Mouse (Mus musculus) kidney, adult 2 months (tissue): ENCODE measurements around the gene Gabpb1. TPM values are rescaled to one million over a fixed set of nuclear protein-coding genes. Genes with fewer than 3 reads are reported as not detected.

Experiments
- DNase-seq: peaks from one replicate; pipeline ENCODE4 v3.0.0; 2021
- H3K27ac ChIP-seq: fragments of 200-500 bp; 2 replicates; pipeline ENCODE4 v1.5.1; 2012; ENCODE audit warnings: low read depth, low read length, control low read depth, inconsistent platforms; ENCODE audit not compliant: insufficient read depth
- H3K27me3 ChIP-seq: fragments of 200-500 bp; replicated peaks from 2 replicates; pipeline ENCODE4 v1.6.1; 2012; ENCODE audit warnings: mild to moderate bottlenecking, moderate library complexity, low read length, inconsistent platforms; ENCODE audit not compliant: control insufficient read depth, insufficient read depth
- H3K36me3 ChIP-seq: fragments of 200-500 bp; 2 replicates; pipeline ENCODE4 v1.6.1; 2012; ENCODE audit warnings: mild to moderate bottlenecking, moderate library complexity, low read length, inconsistent platforms; ENCODE audit not compliant: control insufficient read depth, insufficient read depth
- H3K4me1 ChIP-seq: fragments of 200-500 bp; 2 replicates; pipeline ENCODE4 v1.6.1; 2011; ENCODE audit warnings: low read length; ENCODE audit not compliant: control insufficient read depth, insufficient read depth
- H3K4me3 ChIP-seq: fragments of 200-500 bp; 2 replicates; pipeline ENCODE4 v1.5.1; 2011; ENCODE audit warnings: mild to moderate bottlenecking, low read depth, low read length, control low read depth; ENCODE audit not compliant: insufficient read depth
- CTCF ChIP-seq: fragments of 200-500 bp; conservative IDR thresholded peaks from 2 replicates; pipeline ENCODE4 v1.5.1; 2011; ENCODE audit warnings: low read depth, mild to moderate bottlenecking, control low read depth, low read length, moderate library complexity, mixed read lengths; ENCODE audit not compliant: insufficient read depth, insufficient read length
- POLR2A ChIP-seq: fragments of 200-500 bp; IDR thresholded peaks from one replicate; pipeline ENCODE4 v1.6.1; 2011; ENCODE audit warnings: low read depth, low read length, control low read depth
- WGBS: fragments of 180-500 bp; shearing (Covaris S2); methylation state at CpG from one replicate; pipeline ENCODE4 v1.1.7; 2018; 5-methylcytosine and 5-hydroxymethylcytosine counted together
- polyA plus RNA-seq: library from polyadenylated mRNA; depleted of rRNA; stranded (reverse); fragments of >200 nt; gene quantifications from 2 replicates; pipeline ENCODE4 v1.2.3, GENCODE M21; 2012

The Gabpb1 gene
- polyA plus RNA-seq, 1 experiment: 11.1 TPM

DNA sequence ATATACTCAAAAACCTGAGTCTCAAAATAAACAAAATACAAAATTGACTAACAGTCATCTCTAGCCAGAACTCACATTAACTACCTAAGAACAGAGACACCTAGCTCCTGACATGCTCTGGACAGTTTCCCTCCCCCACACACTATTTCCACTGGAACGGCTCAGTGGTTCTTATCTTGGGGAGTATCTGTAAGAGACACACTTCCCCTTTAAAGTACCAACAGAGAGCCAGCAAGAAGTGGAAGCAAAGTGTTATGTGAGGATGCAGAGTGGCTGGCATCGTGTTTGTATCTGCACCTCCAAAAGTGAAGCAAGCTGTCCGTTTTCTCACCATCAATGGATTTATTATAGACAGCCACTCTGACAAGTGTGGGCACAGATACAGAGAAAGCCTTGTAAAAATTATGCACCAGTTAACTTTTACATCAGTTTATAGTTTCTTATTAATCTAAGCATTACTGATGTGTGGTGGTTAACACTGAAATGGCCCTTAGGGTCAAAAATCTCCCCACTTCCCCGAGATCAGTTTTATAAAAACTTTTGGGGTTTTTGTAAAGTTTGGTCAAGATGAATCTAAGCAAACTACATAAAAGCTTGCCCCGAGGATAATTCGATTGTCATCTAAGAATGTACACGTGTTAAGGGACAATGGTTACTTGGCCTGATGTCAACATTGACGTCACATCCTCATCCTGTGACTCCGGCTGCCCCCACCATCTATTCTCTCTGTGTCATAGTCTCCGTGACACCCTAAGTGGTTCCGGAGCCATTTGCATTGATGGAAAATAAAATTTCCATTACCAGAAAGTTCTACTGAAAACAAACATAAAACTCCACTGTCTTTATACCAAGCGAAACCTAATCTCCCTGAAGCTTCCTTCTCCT is 40.0 kb downstream of the Gabpb1 start:
- Histone ChIP-seq H3K27me3 (no peaks in the 10 kb centered on the region), H3K36me3 (no peaks in the 10 kb centered on the region), H3K4me3 (no peak overlapping the region), H3K27ac (no peak overlapping the region), H3K4me1 (peaks cover 5% of the 10 kb centered on the region; the same call in 1 of the 2 replicates)
- WGBS: 36% methylated on average over 12 of the region's 12 CpGs
- DNase-seq: peak; percentile 83
- no peak for TF ChIP-seq POLR2A
- no peak for TF ChIP-seq CTCF

- TF ChIP-seq POLR2A (no peak), CTCF (peak; percentile 49; the same call in 1 of the 2 replicates)
- H3K36me3 ChIP-seq: no peaks in the 10 kb centered on the region; the same call in 1 of the 2 replicates
- peak; percentile 71 for DNase-seq
- 62% methylated on average over 2 of the region's 2 CpGs for WGBS
- H3K27me3 ChIP-seq: no peaks in the 10 kb centered on the region
- no peak overlapping the region for H3K27ac ChIP-seq
- peaks cover 5% of the 10 kb centered on the region; the same call in 1 of the 2 replicates for H3K4me1 ChIP-seq
- no peak overlapping the region for H3K4me3 ChIP-seq
These were observed 43.0 kb downstream of the Gabpb1 start for GRCm38 (mm10) chr2:126633165-126633564.

- no peak overlapping the region for H3K4me3 ChIP-seq
- no peaks in the 10 kb centered on the region; the same call in 1 of the 2 replicates for H3K36me3 ChIP-seq
- WGBS: 92% methylated on average over 9 of the region's 9 CpGs
- DNase-seq: no peak
- no peaks in the 10 kb centered on the region; the same call in 1 of the 2 replicates for H3K4me1 ChIP-seq
- no peak overlapping the region for H3K27ac ChIP-seq
- H3K27me3 ChIP-seq: no peaks in the 10 kb centered on the region
- no peak for TF ChIP-seq CTCF
- no peak for TF ChIP-seq POLR2A
These were observed 47.6 kb downstream of the Gabpb1 start for GRCm38 (mm10) chr2:126628455-126628995.

GRCm38 (mm10) chr2:126623138-126623537 is 53.0 kb downstream of the Gabpb1 start:
- Histone ChIP-seq H3K36me3 (no peaks in the 10 kb centered on the region), H3K4me3 (no peak overlapping the region), H3K4me1 (no peaks in the 10 kb centered on the region), H3K27ac (no peak overlapping the region), H3K27me3 (no peaks in the 10 kb centered on the region)
- no peak for TF ChIP-seq CTCF
- no peak for TF ChIP-seq POLR2A
- no peak for DNase-seq

- peak; percentile 76 for DNase-seq
- Histone ChIP-seq H3K4me3 (no peak overlapping the region), H3K27ac (no peak overlapping the region), H3K27me3 (no peaks in the 10 kb centered on the region), H3K4me1 (no peaks in the 10 kb centered on the region), H3K36me3 (no peaks in the 10 kb centered on the region)
- no peak for TF ChIP-seq CTCF
- no peak for TF ChIP-seq POLR2A
- 35% methylated on average over 2 of the region's 2 CpGs for WGBS
These were observed 53.7 kb downstream of the Gabpb1 start for GRCm38 (mm10) chr2:126622455-126622854.

GRCm38 (mm10) chr2:126619249-126619704 is 56.9 kb downstream of the Gabpb1 start, which contains the start of gene Hdc:
Gene Hdc, minus strand, starts transcription at chr2:126619299.
- H3K27ac ChIP-seq: no peak within 1 kb of the TSS
- H3K27me3 ChIP-seq: no peaks in the 10 kb centered on the region
- no peaks in the 10 kb centered on the region for H3K36me3 ChIP-seq
- no peak for TF ChIP-seq CTCF
- no peak within 1 kb of the TSS for H3K4me3 ChIP-seq
- H3K4me1 ChIP-seq: no peaks in the 10 kb centered on the region
- 76% methylated on average over 14 of the region's 14 CpGs for WGBS
- no peak for DNase-seq

- H3K36me3 ChIP-seq: no peaks in the 10 kb centered on the region
- no peak overlapping the region for H3K4me3 ChIP-seq
- peak; percentile 10 for DNase-seq
- no peaks in the 10 kb centered on the region for H3K27me3 ChIP-seq
- no peak for TF ChIP-seq POLR2A
- TF ChIP-seq CTCF: no peak
- 42% methylated on average over 8 of the region's 8 CpGs for WGBS
- no peak overlapping the region for H3K27ac ChIP-seq
- H3K4me1 ChIP-seq: no peaks in the 10 kb centered on the region
These were observed 57.5 kb downstream of the Gabpb1 start for GRCm38 (mm10) chr2:126618470-126619179.
